14 mouse cellular contexts compared by ENCODE assay signal in genomic region chr13:56815471-56815870, GRCm38 (mm10).
"Had no signal": no experiment of that assay in that cellular context is flagged by ENCODE, and none has a peak within 500 bp of the region (broad histone marks: within the 10 kb centered on the region; RNA-seq: fewer than 3 reads in every experiment).

No protein-coding gene starts in this region.

- DNase-seq: kidney, postnatal 36 days; layer of hippocampus, adult 9-11 months; layer of hippocampus, postnatal 36 days; liver; lung, adult 18-20 months; right cerebral cortex, adult 18-20 months; right cerebral cortex, postnatal 25 days; thymus, postnatal 4 days had no signal

- H3K4me2 ChIP-seq: limb, embryonic 12.5 days; midbrain, embryonic 12.5 days; neural tube, embryonic 15.5 days had no signal

- H3K27me3 ChIP-seq: midbrain, embryonic 12.5 days; neural tube, embryonic 15.5 days had no signal

- H3K9me3 ChIP-seq: limb, embryonic 12.5 days; midbrain, embryonic 12.5 days; neural tube, embryonic 15.5 days had no signal

- H3K27ac ChIP-seq: kidney, postnatal 0 days; limb, embryonic 12.5 days; liver, embryonic 14.5 days; midbrain, embryonic 12.5 days; neural tube, embryonic 15.5 days; stomach, postnatal 0 days had no signal

- H3K4me1 ChIP-seq: limb, embryonic 12.5 days; midbrain, embryonic 12.5 days; neural tube, embryonic 15.5 days had no signal

- H3K9ac ChIP-seq: limb, embryonic 12.5 days; liver, embryonic 14.5 days; midbrain, embryonic 12.5 days; neural tube, embryonic 15.5 days had no signal

- H3K36me3 ChIP-seq: limb, embryonic 12.5 days; midbrain, embryonic 12.5 days; neural tube, embryonic 15.5 days had no signal

- H3K4me3 ChIP-seq: limb, embryonic 12.5 days; midbrain, embryonic 12.5 days; neural tube, embryonic 15.5 days had no signal
